In the genomic region with DNA sequence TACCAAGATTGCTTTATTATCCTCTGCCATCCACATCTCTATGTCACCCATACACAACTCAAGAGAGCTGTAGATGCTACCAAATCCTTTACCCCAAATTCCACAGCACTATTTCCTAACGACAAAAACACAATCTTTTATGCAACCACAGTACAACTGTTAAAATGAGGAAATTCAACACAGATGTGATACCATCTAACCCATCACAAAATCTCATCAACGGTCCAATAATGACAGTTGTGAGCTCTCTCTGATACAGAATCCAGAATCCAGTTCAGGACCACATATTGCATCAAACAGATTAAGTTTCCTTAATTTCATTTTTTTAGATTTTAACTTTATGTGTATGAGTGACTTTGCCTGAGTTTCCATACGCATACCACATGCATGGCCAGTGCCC, we compare ENCODE assay signal across 21 mouse cellular contexts.
"Had no signal": no experiment of that assay in that cellular context is flagged by ENCODE, and none has a peak within 500 bp of the region (broad histone marks: within the 10 kb centered on the region; RNA-seq: fewer than 3 reads in every experiment).

No protein-coding gene starts in this region.

- H3K9ac ChIP-seq: liver, embryonic 15.5 days; liver, postnatal 0 days; lung, embryonic 15.5 days; midbrain, embryonic 12.5 days; neural tube, embryonic 12.5 days; stomach, embryonic 15.5 days had no signal

- H3K27me3 ChIP-seq: lung, embryonic 15.5 days; midbrain, embryonic 12.5 days; neural tube, embryonic 12.5 days; stomach, embryonic 15.5 days had no signal

- H3K4me3 ChIP-seq: liver, embryonic 15.5 days; lung, embryonic 15.5 days; midbrain, embryonic 10.5 days; midbrain, embryonic 12.5 days; myocyte; neural tube, embryonic 12.5 days; stomach, embryonic 15.5 days had no signal

- H3K9me3 ChIP-seq: liver, embryonic 15.5 days; lung, embryonic 15.5 days; midbrain, embryonic 10.5 days; midbrain, embryonic 12.5 days; neural tube, embryonic 12.5 days; stomach, embryonic 15.5 days had no signal

- DNase-seq: liver, postnatal 0 days; lung, adult 2 months; lung, postnatal 14 days; lung, postnatal 36 days; midbrain, embryonic 14.5 days; right cerebral cortex, postnatal 25 days; right cerebral cortex, postnatal 4 days; thymus, adult 2 months; thymus, postnatal 25 days; thymus, postnatal 4 days had no signal

- H3K36me3 ChIP-seq: liver, embryonic 15.5 days; lung, embryonic 15.5 days; midbrain, embryonic 10.5 days; midbrain, embryonic 12.5 days; neural tube, embryonic 12.5 days; stomach, embryonic 15.5 days had no signal

- H3K4me1 ChIP-seq: neural tube, embryonic 12.5 days; stomach, embryonic 15.5 days had no signal

- H3K27ac ChIP-seq: liver, embryonic 15.5 days; lung, embryonic 15.5 days; macrophage; midbrain, embryonic 10.5 days; midbrain, embryonic 12.5 days; neural tube, embryonic 12.5 days; stomach, embryonic 15.5 days; stomach, postnatal 0 days had no signal

- ATAC-seq: liver, postnatal 0 days; lung, postnatal 0 days; midbrain, embryonic 16.5 days had no signal
